Mouse (Mus musculus): ENCODE measurements around the gene Slc41a1. TPM values are rescaled to one million over a fixed set of nuclear protein-coding genes. Genes with fewer than 3 reads are reported as not detected.

Gene Slc41a1
- polyA plus RNA-seq, 1 experiment from 2014 or later: 8.2 TPM

- no peaks in the 10 kb centered on the region for H3K36me3 ChIP-seq (ENCODE audit: control insufficient read depth, insufficient read depth, low read length)
- no peak overlapping the region for H3K4me2 ChIP-seq (replicated peaks; ENCODE audit: low read depth, low read length)
- H3K4me1 ChIP-seq (replicated peaks; ENCODE audit: control insufficient read depth, insufficient read depth, low read length): 0 out of 2 replicates have a peak, but pooled peaks cover 3% of the 10 kb centered on the region
- H3K4me3 ChIP-seq (ENCODE audit: low read depth, low read length): no peak overlapping the region
- H3K9ac ChIP-seq (ENCODE audit: low read depth, low read length): no peak overlapping the region
- WGBS: 73% methylated on average over 8 of the region's 8 CpGs
- H3K9me3 ChIP-seq (ENCODE audit: control insufficient read depth, low read length): no peaks in the 10 kb centered on the region
- ATAC-seq (ENCODE audit: low FRiP score): no peak
- no peak overlapping the region for H3K27ac ChIP-seq (ENCODE audit: low read depth, low read length)
- DNase-seq (ENCODE audit: low spot score): no peak
- H3K27me3 ChIP-seq (ENCODE audit: control insufficient read depth, insufficient read depth, low read length): no peaks in the 10 kb centered on the region
These were observed 3.8 kb downstream of the Slc41a1 start for GRCm38 (mm10) chr1:131830971-131831641.

- Histone ChIP-seq H3K36me3 (ENCODE audit: control insufficient read depth, insufficient read depth, low read length) (no peaks in the 10 kb centered on the region), H3K27me3 (ENCODE audit: control insufficient read depth, insufficient read depth, low read length) (no peaks in the 10 kb centered on the region), H3K9me3 (ENCODE audit: control insufficient read depth, low read length) (no peaks in the 10 kb centered on the region), H3K4me2 (replicated peaks; ENCODE audit: low read depth, low read length) (no peak overlapping the region), H3K9ac (ENCODE audit: low read depth, low read length) (no peak overlapping the region), H3K27ac (ENCODE audit: low read depth, low read length) (no peak overlapping the region), H3K4me3 (ENCODE audit: low read depth, low read length) (no peak overlapping the region), H3K4me1 (replicated peaks; ENCODE audit: control insufficient read depth, insufficient read depth, low read length) (no peaks in the 10 kb centered on the region)
- 78% methylated on average over 3 of the region's 3 CpGs for WGBS
- DNase-seq (ENCODE audit: low spot score): no peak
- no peak for ATAC-seq (ENCODE audit: low FRiP score)
These were observed 9.7 kb downstream of the Slc41a1 start for GRCm38 (mm10) chr1:131837035-131837434.

GRCm38 (mm10) chr1:131838542-131838941, 11.2 kb downstream of the Slc41a1 start:
- H3K27ac ChIP-seq (ENCODE audit: low read depth, low read length): no peak overlapping the region
- no peaks in the 10 kb centered on the region for H3K4me1 ChIP-seq (replicated peaks; ENCODE audit: control insufficient read depth, insufficient read depth, low read length)
- H3K27me3 ChIP-seq (ENCODE audit: control insufficient read depth, insufficient read depth, low read length): no peaks in the 10 kb centered on the region
- H3K4me3 ChIP-seq (ENCODE audit: low read depth, low read length): no peak overlapping the region
- H3K4me2 ChIP-seq (replicated peaks; ENCODE audit: low read depth, low read length): no peak overlapping the region
- H3K36me3 ChIP-seq (ENCODE audit: control insufficient read depth, insufficient read depth, low read length): no peaks in the 10 kb centered on the region
- WGBS: 65% methylated on average over 5 of the region's 5 CpGs
- DNase-seq (ENCODE audit: low spot score): no peak
- H3K9ac ChIP-seq (ENCODE audit: low read depth, low read length): no peak overlapping the region
- H3K9me3 ChIP-seq (ENCODE audit: control insufficient read depth, low read length): no peaks in the 10 kb centered on the region
- no peak for ATAC-seq (ENCODE audit: low FRiP score)

GRCm38 (mm10) chr1:131839279-131839678, 12.0 kb downstream of the Slc41a1 start:
- Histone ChIP-seq H3K4me2 (replicated peaks; ENCODE audit: low read depth, low read length) (no peak overlapping the region), H3K4me3 (ENCODE audit: low read depth, low read length) (no peak overlapping the region), H3K27me3 (ENCODE audit: control insufficient read depth, insufficient read depth, low read length) (no peaks in the 10 kb centered on the region), H3K27ac (ENCODE audit: low read depth, low read length) (no peak overlapping the region), H3K4me1 (replicated peaks; ENCODE audit: control insufficient read depth, insufficient read depth, low read length) (no peaks in the 10 kb centered on the region), H3K9me3 (ENCODE audit: control insufficient read depth, low read length) (no peaks in the 10 kb centered on the region), H3K9ac (ENCODE audit: low read depth, low read length) (no peak overlapping the region), H3K36me3 (ENCODE audit: control insufficient read depth, insufficient read depth, low read length) (no peaks in the 10 kb centered on the region)
- ATAC-seq (ENCODE audit: low FRiP score) (no peak), DNase-seq (ENCODE audit: low spot score) (no peak)
- WGBS: 23% methylated on average over 2 of the region's 2 CpGs

- Histone ChIP-seq H3K4me2 (replicated peaks; ENCODE audit: low read depth, low read length) (no peak overlapping the region), H3K36me3 (ENCODE audit: control insufficient read depth, insufficient read depth, low read length) (no peaks in the 10 kb centered on the region), H3K4me1 (replicated peaks; ENCODE audit: control insufficient read depth, insufficient read depth, low read length) (no peaks in the 10 kb centered on the region), H3K27me3 (ENCODE audit: control insufficient read depth, insufficient read depth, low read length) (no peaks in the 10 kb centered on the region), H3K27ac (ENCODE audit: low read depth, low read length) (no peak overlapping the region), H3K9ac (ENCODE audit: low read depth, low read length) (no peak overlapping the region), H3K4me3 (ENCODE audit: low read depth, low read length) (no peak overlapping the region), H3K9me3 (ENCODE audit: control insufficient read depth, low read length) (no peaks in the 10 kb centered on the region)
- DNase-seq (ENCODE audit: low spot score) (no peak), ATAC-seq (ENCODE audit: low FRiP score) (no peak)
- 70% methylated on average over 4 of the region's 4 CpGs for WGBS
These were observed 14.9 kb downstream of the Slc41a1 start for GRCm38 (mm10) chr1:131842221-131842620.

- Histone ChIP-seq H3K9me3 (ENCODE audit: control insufficient read depth, low read length) (no peaks in the 10 kb centered on the region), H3K4me1 (replicated peaks; ENCODE audit: control insufficient read depth, insufficient read depth, low read length) (no peaks in the 10 kb centered on the region), H3K4me2 (replicated peaks; ENCODE audit: low read depth, low read length) (no peak overlapping the region), H3K4me3 (ENCODE audit: low read depth, low read length) (no peak overlapping the region), H3K27me3 (ENCODE audit: control insufficient read depth, insufficient read depth, low read length) (no peaks in the 10 kb centered on the region), H3K36me3 (ENCODE audit: control insufficient read depth, insufficient read depth, low read length) (no peaks in the 10 kb centered on the region), H3K9ac (ENCODE audit: low read depth, low read length) (no peak overlapping the region), H3K27ac (ENCODE audit: low read depth, low read length) (no peak overlapping the region)
- 90% methylated on average over 10 of the region's 10 CpGs for WGBS
- no peak for DNase-seq (ENCODE audit: low spot score)
- no peak for ATAC-seq (ENCODE audit: low FRiP score)
These were observed 16.5 kb downstream of the Slc41a1 start for GRCm38 (mm10) chr1:131843758-131844157.

- Histone ChIP-seq H3K27me3 (ENCODE audit: control insufficient read depth, insufficient read depth, low read length) (no peaks in the 10 kb centered on the region), H3K4me1 (replicated peaks; ENCODE audit: control insufficient read depth, insufficient read depth, low read length) (no peaks in the 10 kb centered on the region), H3K9ac (ENCODE audit: low read depth, low read length) (no peak overlapping the region), H3K4me3 (ENCODE audit: low read depth, low read length) (no peak overlapping the region), H3K4me2 (replicated peaks; ENCODE audit: low read depth, low read length) (no peak overlapping the region), H3K9me3 (ENCODE audit: control insufficient read depth, low read length) (no peaks in the 10 kb centered on the region), H3K27ac (ENCODE audit: low read depth, low read length) (no peak overlapping the region), H3K36me3 (ENCODE audit: control insufficient read depth, insufficient read depth, low read length) (no peaks in the 10 kb centered on the region)
- DNase-seq (ENCODE audit: low spot score) (no peak), ATAC-seq (ENCODE audit: low FRiP score) (no peak)
- 40% methylated on average over 8 of the region's 8 CpGs for WGBS
These were observed 17.6 kb downstream of the Slc41a1 start for GRCm38 (mm10) chr1:131844883-131845282.

GRCm38 (mm10) chr1:131846255-131846654, 19.0 kb downstream of the Slc41a1 start:
- Histone ChIP-seq H3K9ac (ENCODE audit: low read depth, low read length) (no peak overlapping the region), H3K27ac (ENCODE audit: low read depth, low read length) (no peak overlapping the region), H3K9me3 (ENCODE audit: control insufficient read depth, low read length) (no peaks in the 10 kb centered on the region), H3K27me3 (ENCODE audit: control insufficient read depth, insufficient read depth, low read length) (no peaks in the 10 kb centered on the region), H3K4me1 (replicated peaks; ENCODE audit: control insufficient read depth, insufficient read depth, low read length) (no peaks in the 10 kb centered on the region), H3K36me3 (ENCODE audit: control insufficient read depth, insufficient read depth, low read length) (no peaks in the 10 kb centered on the region), H3K4me3 (ENCODE audit: low read depth, low read length) (no peak overlapping the region), H3K4me2 (replicated peaks; ENCODE audit: low read depth, low read length) (no peak overlapping the region)
- DNase-seq (ENCODE audit: low spot score) (peak; percentile 25), ATAC-seq (ENCODE audit: low FRiP score) (no peak)
- WGBS: 74% methylated on average over 5 of the region's 5 CpGs

- H3K4me2 ChIP-seq (replicated peaks; ENCODE audit: low read depth, low read length): no peak overlapping the region
- no peaks in the 10 kb centered on the region for H3K36me3 ChIP-seq (ENCODE audit: control insufficient read depth, insufficient read depth, low read length)
- no peak for ATAC-seq (ENCODE audit: low FRiP score)
- H3K9me3 ChIP-seq (ENCODE audit: control insufficient read depth, low read length): no peaks in the 10 kb centered on the region
- no peak overlapping the region for H3K27ac ChIP-seq (ENCODE audit: low read depth, low read length)
- no peaks in the 10 kb centered on the region for H3K4me1 ChIP-seq (replicated peaks; ENCODE audit: control insufficient read depth, insufficient read depth, low read length)
- no peak overlapping the region for H3K4me3 ChIP-seq (ENCODE audit: low read depth, low read length)
- no peak overlapping the region for H3K9ac ChIP-seq (ENCODE audit: low read depth, low read length)
- no peaks in the 10 kb centered on the region for H3K27me3 ChIP-seq (ENCODE audit: control insufficient read depth, insufficient read depth, low read length)
- DNase-seq (ENCODE audit: low spot score): no peak
- 79% methylated on average over 4 of the region's 4 CpGs for WGBS
These were observed 34.5 kb downstream of the Slc41a1 start for GRCm38 (mm10) chr1:131861811-131862210.

All from hindbrain, embryonic 11.5 days (tissue).